Mouse (Mus musculus) layer of hippocampus, adult 2 months (tissue): Measurements from ENCODE around the gene Ly6g6e. TPM values are rescaled to one million over a fixed set of nuclear protein-coding genes. Genes with fewer than 3 reads are reported as not detected.

Source experiments
- DNase-seq, 2 experiments: peaks; one replicate each; pipeline ENCODE4 v3.0.0; 2022; ENCODE audit warnings: low spot score in 2 of 2
- H3K27ac ChIP-seq: fragments of 200-600 bp; 2 replicates; pipeline ENCODE4 v1.8.1; 2022
- H3K4me3 ChIP-seq: fragments of 200-600 bp; 2 replicates; pipeline ENCODE4 v1.8.1; 2022; ENCODE audit warnings: mild to moderate bottlenecking
- CTCF ChIP-seq: fragments of 200-600 bp; conservative IDR thresholded peaks from 2 replicates; pipeline ENCODE4 v1.8.1; 2022; ENCODE audit warnings: antibody characterized with exemption, mild to moderate bottlenecking, moderate library complexity
- total RNA-seq, 2 experiments: library from RNA; stranded (reverse); gene quantifications; 2 replicates each; pipeline ENCODE4 v1.2.3; 2021

Gene Ly6g6e
- total RNA-seq, 2 experiments from 2014 or later, result 2.5 to 3.5 TPM

- H3K27ac ChIP-seq, result no peak overlapping the region
- no peak for TF ChIP-seq CTCF
- no peak for DNase-seq
- no peak overlapping the region for H3K4me3 ChIP-seq
Measured at GRCm38 (mm10) chr17:35044904-35045806, 31.5 kb upstream of the Ly6g6e start.

DNA sequence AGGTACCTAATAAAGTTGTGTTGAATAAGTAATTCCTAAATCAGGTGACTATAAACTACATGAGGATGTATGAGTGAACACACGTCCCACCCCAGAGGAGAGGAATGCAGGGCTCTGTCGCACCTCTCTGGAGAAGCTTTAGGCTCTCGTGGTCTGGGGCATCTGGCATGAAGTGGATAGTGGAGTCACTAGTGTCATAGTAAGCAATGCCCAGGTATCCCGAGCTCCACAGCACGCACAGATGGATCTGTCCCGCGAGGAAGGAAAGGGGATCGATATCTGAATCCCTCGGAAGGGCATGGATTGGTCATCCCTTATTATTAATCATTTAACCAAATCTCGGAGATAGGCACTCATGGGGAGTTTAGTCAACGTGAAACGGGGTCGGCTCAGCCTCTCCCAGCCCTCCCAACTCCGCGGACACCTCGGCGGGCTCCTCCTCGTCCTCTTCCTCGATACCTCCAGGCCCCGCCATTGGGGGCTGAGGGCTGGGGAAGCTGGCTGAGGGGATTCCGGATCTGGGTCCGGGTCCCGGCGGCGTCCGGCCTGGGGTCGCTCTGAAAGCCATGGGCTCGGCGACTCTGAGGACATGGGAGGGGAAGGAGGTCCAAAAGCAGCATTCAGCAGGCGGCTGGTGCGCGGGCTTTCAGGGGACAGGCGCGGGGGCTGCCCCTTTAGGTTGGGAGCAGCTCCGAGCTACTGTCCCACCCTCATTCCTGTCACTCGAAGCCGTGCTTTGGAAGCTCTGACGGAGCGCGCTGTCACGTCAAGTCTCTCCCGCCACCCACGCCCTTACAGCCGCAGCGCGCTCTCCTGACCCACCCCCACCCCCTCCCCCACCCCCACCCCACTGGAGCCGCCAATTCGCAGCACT lies 30.7 kb upstream of the Ly6g6e start:
- TF ChIP-seq CTCF, result no peak
- Histone ChIP-seq H3K27ac (0 out of 2 replicates have a peak overlapping the region, but pooled peaks have one; percentile 53), H3K4me3 (peak overlapping the region; percentile 54)
- DNase-seq, result no peak

- Histone ChIP-seq H3K27ac (peak within 1 kb of the TSS; percentile 53; the same call in 1 of the 2 replicates), H3K4me3 (peak within 1 kb of the TSS; percentile 54)
- peak; percentile 88 to 94 for DNase-seq
- TF ChIP-seq CTCF, result peak; percentile 19; the same call in 1 of the 2 replicates
Measured at GRCm38 (mm10) chr17:35046681-35047455, 29.8 kb upstream of the Ly6g6e start, which contains the start of gene Msh5. Msh5 (minus strand) TSS chr17:35046745.

DNA sequence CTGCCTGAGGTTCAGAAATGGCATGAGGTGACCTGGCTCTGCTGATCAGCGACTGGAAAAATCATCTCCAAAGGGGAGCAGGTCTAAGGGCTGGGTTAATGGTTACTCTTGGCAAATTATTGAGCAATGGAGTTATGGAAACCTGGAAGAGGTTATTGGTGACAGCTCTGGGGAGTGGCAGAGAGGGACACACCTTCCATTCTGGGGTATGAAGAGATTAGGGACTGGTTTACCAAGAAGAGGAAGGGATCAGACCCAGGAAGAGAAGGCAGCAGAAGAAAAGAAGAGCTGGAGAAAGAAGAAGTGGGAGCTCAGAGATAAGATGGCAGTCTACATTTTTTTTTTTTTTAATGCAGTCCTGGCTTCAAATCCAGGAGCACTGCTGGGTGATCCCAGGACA lies 29.0 kb upstream of the Ly6g6e start:
- peak overlapping the region; percentile 53 for H3K27ac ChIP-seq
- no peak for DNase-seq
- H3K4me3 ChIP-seq, result no peak overlapping the region
- TF ChIP-seq CTCF, result no peak

- TF ChIP-seq CTCF, result no peak
- no peak for DNase-seq
- Histone ChIP-seq H3K4me3 (no peak overlapping the region), H3K27ac (peak overlapping the region; percentile 53)
Measured at GRCm38 (mm10) chr17:35048149-35048931, 28.4 kb upstream of the Ly6g6e start.

DNA sequence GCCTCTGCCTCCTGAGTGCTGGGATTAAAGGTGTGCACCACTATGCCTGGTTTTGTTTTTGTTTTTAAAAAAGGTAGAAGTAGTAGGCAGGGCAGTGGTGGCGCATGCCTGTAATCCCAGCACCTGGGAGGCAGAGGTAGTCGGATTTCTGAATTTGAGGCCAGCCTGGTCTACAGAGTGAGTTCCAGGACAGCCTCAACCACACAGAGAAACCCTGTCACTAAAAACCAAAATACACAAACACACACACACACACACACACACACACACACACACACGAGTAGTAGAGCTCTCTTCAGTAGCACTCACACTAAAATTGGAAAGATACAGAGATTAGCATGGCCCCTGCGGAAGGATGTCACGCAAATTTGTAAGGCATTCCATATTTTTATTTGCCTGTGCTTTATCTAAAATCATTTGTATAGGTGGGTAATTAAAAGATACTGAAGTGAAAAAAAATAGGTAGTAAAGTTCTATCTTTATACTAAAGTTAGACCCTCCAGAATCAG lies 27.7 kb upstream of the Ly6g6e start:
- Histone ChIP-seq H3K4me3 (no peak overlapping the region), H3K27ac (no peak overlapping the region)
- no peak for DNase-seq
- no peak for TF ChIP-seq CTCF

GRCm38 (mm10) chr17:35049561-35050016 lies 27.1 kb upstream of the Ly6g6e start, which contains the start of gene Clic1:
Clic1 (plus strand) TSS chr17:35049966.
- H3K27ac ChIP-seq, result peak within 1 kb of the TSS; percentile 87
- H3K4me3 ChIP-seq, result peak within 1 kb of the TSS; percentile 53
- peak; percentile 33 for TF ChIP-seq CTCF
- DNase-seq, result no peak

GRCm38 (mm10) chr17:35050126-35050750 lies 26.5 kb upstream of the Ly6g6e start:
- no peak for TF ChIP-seq CTCF
- Histone ChIP-seq H3K4me3 (peak overlapping the region; percentile 53), H3K27ac (peak overlapping the region; percentile 87)
- no peak for DNase-seq

- Histone ChIP-seq H3K27ac (peak overlapping the region; percentile 82), H3K4me3 (peak overlapping the region; percentile 43)
- no peak for TF ChIP-seq CTCF
- no peak for DNase-seq
Measured at GRCm38 (mm10) chr17:35051156-35052086, 25.3 kb upstream of the Ly6g6e start.

DNA sequence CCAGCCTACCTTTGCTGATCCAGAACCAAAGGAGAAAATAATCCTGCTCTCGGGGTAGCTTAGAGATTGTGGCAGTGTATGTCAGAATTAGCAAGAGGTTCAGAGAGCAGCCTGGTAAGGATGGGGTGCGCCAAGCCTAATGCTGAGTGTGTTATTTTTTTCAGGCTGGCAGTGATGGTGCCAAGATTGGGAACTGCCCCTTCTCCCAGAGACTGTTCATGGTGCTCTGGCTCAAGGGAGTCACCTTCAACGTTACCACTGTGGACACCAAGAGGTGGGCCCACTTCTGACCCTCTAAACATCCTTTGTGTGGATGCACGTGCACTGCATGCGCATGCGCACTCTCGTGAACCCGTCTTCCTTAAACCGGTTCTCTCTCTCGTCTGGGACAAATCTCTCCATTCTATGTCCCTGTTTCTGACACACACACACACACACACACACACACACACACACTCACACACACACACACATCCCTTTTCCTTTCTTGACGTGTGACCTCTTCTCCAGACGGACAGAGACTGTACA lies 24.4 kb upstream of the Ly6g6e start:
- no peak overlapping the region for H3K4me3 ChIP-seq

More for the DNA sequence above, 24.4 kb upstream of the Ly6g6e start:
- H3K27ac ChIP-seq, result peak overlapping the region; percentile 82; the same call in 1 of the 2 replicates
- no peak for TF ChIP-seq CTCF
- DNase-seq, result no peak
